Mouse (Mus musculus): ENCODE measurements around the gene Rhbdf1. TPM values are rescaled to one million over a fixed set of nuclear protein-coding genes. Genes with fewer than 3 reads are reported as not detected.

The Rhbdf1 gene
- polyA plus RNA-seq (2012; rRNA removed) = 42.0 and 45.2 TPM in 2 replicates

- DNase-seq (ENCODE audit: low read depth, low spot score) = no peak
- under 1% methylated on average over 72 of the region's 72 CpGs for WGBS
These were observed at the start of gene Rhbdf1 for GRCm38 (mm10) chr11:32221951-32222409. Rhbdf1 (minus strand) TSS chr11:32222300.

- WGBS = 38% methylated on average over 4 of the region's 4 CpGs
These were observed 49.1 kb upstream of the Rhbdf1 start for GRCm38 (mm10) chr11:32271178-32271577.

DNA sequence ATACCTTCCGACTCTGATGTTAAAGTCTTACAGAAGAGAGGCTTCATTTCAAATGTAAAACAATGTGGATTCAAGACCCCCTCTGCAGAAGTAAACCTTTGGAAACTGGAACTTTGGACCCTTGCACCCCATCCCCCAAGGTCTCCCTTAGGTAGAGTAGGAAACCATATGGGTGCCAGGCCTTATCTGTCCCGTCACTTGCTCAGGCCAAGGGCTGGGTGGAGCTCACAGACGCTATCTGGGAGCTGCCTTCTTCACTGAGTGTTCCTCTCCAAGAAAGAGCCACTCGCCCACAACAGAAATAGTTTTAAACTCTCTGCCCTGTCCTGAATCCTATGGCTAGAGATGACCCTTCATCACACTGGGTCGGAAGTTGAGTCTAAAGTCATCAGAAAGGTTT, 46.9 kb upstream of the Rhbdf1 start:
- 78% methylated on average over 5 of the region's 5 CpGs for WGBS
- no peak for DNase-seq (ENCODE audit: low read depth, low spot score)

More at GRCm38 (mm10) chr11:32271178-32271577, 49.1 kb upstream of the Rhbdf1 start:
- DNase-seq (ENCODE audit: low read depth, low spot score) = no peak

- no peak for DNase-seq (ENCODE audit: low read depth, low spot score)
- WGBS = 28% methylated on average over 5 of the region's 5 CpGs
These were observed 45.9 kb upstream of the Rhbdf1 start for GRCm38 (mm10) chr11:32267964-32268363.

DNA sequence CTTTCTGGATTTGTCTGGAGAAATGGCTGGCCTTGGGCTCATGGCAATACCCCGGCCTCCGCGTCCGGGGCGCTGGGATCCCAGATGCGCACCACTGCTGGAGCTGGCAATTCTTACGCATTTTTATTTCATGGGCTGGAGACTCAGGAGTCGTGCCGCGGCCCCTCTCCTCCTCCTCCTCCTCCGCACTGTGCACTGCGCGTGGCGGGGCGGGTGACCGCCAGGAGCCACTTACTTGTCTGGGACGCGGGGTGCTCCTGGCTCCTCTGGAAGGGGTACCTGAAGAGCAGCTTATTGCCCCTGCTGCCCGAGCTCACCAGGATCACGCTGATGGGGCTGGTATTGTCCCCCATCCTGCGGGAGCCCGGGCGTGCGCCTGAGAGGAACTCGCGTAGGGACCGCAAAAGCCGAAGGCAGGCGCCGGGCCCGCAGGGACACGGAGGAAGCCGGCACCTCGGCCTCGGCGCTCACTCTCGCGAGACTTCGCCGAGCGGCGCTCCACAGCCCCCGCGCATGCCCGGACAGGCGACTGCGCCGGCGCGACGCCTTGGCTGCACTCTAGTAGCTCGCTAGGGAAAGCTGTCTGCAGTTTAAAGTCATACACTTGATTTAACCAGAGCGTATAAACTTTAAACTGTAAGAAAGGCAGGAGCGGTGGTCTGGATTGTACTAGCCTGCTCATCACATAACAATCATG, 45.2 kb upstream of the Rhbdf1 start, which contains the start of gene Nprl3:
TSS of gene Nprl3 (minus strand) at position 520 of the 697 bp plus-strand sequence.
- under 1% methylated on average over 54 of the region's 54 CpGs for WGBS
- peak; percentile 70 for DNase-seq (ENCODE audit: low read depth, low spot score)

DNA sequence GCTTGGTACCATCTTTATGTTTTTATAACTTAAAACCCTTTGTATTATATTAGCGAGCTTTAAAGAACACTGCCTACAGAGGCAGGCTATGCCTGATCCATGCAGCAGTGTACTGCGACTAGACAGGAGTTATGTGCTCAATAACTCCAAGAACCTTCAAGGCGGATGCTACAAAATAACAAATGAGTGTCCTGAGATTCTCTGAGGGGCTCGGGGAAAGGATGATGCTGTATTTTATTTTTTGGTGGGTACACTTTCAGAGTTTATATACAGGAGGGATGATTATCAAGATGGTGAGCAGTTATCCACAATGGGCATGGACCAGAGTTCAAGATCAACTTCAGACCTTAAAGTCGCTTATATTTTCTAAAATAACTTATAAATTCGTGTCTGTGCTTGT, 44.7 kb upstream of the Rhbdf1 start:
- 16% methylated on average over 6 of the region's 6 CpGs for WGBS
- no peak for DNase-seq (ENCODE audit: low read depth, low spot score)

- DNase-seq (ENCODE audit: low read depth, low spot score) = no peak
- 91% methylated on average over 6 of the region's 6 CpGs for WGBS
These were observed 44.1 kb upstream of the Rhbdf1 start for GRCm38 (mm10) chr11:32266194-32266593.

GRCm38 (mm10) chr11:32265117-32265738, 43.1 kb upstream of the Rhbdf1 start:
- WGBS = 89% methylated on average over 3 of the region's 3 CpGs
- no peak for DNase-seq (ENCODE audit: low read depth, low spot score)

GRCm38 (mm10) chr11:32262674-32263415, 40.7 kb upstream of the Rhbdf1 start:
- whole genome bisulfite sequencing = 84% methylated on average over 10 of the region's 10 CpGs
- no peak for DNase-seq (ENCODE audit: low read depth, low spot score)

GRCm38 (mm10) chr11:32256566-32256965, 34.5 kb upstream of the Rhbdf1 start:
- WGBS = 93% methylated on average over 3 of the region's 3 CpGs
- no peak for DNase-seq (ENCODE audit: low read depth, low spot score)

DNA sequence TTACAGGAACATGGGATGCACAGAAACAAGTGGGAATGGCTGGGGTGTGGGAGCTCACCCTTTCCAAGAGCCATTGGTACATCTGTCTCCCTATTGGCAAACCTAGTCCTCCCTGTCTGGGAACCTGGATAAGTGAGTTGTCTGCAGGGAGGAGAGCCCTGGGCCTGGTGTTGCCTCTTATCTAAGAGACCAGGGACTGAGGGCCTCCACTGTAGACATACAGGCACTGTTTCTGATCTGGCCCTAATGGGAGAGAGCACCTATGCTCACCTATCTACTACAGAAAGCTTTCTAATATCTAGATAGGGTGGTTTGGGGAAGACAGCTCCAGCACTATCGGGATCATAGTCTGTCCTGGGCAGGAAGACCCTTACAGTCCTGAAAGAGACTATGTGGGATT, 34.0 kb upstream of the Rhbdf1 start:
- no peak for DNase-seq (ENCODE audit: low read depth, low spot score)
- 100% methylated on average over 1 of the region's 1 CpGs for WGBS

DNA sequence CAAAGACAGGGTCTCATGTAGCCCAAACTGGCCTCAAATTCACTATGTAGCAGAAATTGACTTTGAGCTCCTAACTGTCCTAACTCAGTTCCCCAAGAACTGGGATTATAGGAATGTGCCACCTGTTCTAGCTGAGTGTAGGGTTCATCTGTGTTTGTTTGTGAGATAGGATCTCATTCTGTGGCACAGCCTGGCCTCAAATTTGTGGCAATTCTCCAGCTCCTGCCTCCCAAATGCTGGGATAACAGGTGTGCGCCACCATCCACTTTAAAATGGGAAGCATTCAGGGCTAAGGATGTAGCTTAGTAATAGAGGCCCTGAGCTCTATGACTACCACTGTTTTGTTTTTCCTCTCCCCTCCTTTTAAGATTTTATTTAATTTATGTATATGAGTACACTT, 31.0 kb upstream of the Rhbdf1 start:
- no peak for DNase-seq (ENCODE audit: low read depth, low spot score)
- 98% methylated on average over 1 of the region's 1 CpGs for WGBS

DNA sequence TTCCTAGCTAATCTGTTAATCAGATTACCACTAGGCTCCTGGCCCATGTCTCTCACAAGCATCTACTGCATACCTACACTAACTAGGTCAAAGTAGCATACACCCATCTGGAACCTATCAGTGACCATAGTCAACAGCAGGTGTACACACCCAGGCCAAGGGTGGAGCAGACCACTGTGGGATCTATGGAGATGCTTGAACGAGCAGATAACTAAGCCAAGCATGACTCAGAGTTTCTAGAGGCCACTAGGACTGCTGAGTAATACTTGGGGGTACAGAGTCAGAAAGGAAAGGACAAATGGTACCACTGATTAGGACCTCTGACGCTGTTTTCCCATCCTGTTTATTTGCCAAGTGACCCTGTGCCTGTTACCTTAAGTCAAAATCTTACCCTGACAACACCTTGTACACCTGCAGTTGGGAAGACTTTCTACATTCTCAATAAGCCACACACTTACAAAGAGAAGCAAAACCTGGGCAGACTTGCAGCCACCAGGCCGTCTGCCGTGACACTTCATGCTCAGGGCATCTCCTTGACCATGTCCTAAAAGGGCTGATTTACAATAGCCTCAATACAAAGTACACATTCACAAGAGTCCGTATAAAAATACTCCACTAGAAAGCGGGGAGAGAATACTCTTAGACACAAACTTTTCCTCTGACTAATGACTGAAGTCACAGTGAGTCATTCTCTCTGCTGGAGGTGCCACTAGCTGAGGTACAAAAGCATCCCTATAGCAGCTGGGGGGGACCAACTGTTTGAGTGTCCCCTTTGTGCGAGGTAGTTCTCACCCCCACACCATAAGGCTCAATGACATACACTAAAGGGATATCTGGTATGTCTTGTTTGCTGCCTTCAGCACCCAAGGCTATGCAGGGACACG, 29.0 kb upstream of the Rhbdf1 start:
- WGBS = 77% methylated on average over 8 of the region's 8 CpGs
- no peak for DNase-seq (ENCODE audit: low read depth, low spot score)

- WGBS = 86% methylated on average over 3 of the region's 3 CpGs
- DNase-seq (ENCODE audit: low read depth, low spot score) = no peak
These were observed 26.2 kb upstream of the Rhbdf1 start for GRCm38 (mm10) chr11:32248350-32248749.

- DNase-seq (ENCODE audit: low read depth, low spot score) = no peak
These were observed 25.0 kb upstream of the Rhbdf1 start for GRCm38 (mm10) chr11:32247068-32247467.

GRCm38 (mm10) chr11:32245614-32246013, 23.5 kb upstream of the Rhbdf1 start:
- DNase-seq (ENCODE audit: low read depth, low spot score) = no peak
- WGBS = 93% methylated on average over 6 of the region's 6 CpGs

DNA sequence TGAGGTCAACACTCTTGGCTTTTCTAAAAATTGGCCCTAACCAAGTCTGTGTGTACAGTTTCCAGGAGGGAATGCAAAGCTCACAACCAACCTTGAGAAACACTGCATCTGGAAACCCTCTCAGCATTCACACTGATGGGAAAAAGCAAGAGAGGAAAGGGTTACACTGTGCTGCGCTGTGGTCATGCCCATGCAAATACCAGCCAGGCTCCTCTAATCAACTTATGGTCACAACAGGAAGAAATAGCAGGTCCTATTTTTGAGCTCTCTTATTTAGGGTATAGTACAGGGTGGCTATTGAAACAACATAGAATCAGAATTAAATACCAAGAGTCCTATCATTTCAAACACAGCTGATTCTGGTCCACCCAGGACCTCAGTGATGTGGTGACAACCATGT, 22.5 kb upstream of the Rhbdf1 start:
- 94% methylated on average over 1 of the region's 1 CpGs for WGBS
- no peak for DNase-seq (ENCODE audit: low read depth, low spot score)

DNA sequence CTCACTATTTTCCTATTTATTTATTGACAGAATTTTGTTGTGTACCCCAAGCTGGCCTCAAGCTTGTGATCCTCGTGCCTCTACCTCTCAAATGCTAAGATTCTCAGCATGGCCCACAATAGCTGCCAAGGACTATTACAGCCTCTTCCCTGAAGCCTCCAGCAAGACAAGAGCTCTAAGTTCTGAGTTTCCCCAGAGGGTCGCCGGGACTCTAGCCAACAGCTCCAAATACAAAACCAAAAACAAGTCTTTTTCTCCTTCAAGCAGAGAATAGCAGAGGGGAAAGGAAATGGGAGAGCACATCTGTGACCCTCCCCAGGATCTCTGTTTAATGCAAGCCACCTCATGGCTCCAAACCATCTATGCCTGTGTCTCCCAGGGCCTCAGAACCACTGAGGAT, 22.0 kb upstream of the Rhbdf1 start:
- WGBS = 73% methylated on average over 3 of the region's 3 CpGs

GRCm38 (mm10) chr11:32243205-32243955, 21.3 kb upstream of the Rhbdf1 start:
- no peak for DNase-seq (ENCODE audit: low read depth, low spot score)
- 73% methylated on average over 7 of the region's 7 CpGs for WGBS

More for the DNA sequence above, 22.0 kb upstream of the Rhbdf1 start:
- DNase-seq (ENCODE audit: low read depth, low spot score) = no peak
